Mouse (Mus musculus) kidney, embryonic 15.5 days (tissue): ENCODE measurements around the gene Cacna1d. TPM values are rescaled to one million over a fixed set of nuclear protein-coding genes. Genes with fewer than 3 reads are reported as not detected.

ENCODE experiments used
- ATAC-seq: fragments of 200-750 bp; cut with Nextera tagmentation; replicated peaks from 2 replicates; pipeline ENCODE4 v1.8.0; 2017; ENCODE audit warnings: moderate TSS enrichment; ENCODE audit not compliant: low FRiP score
- H3K27ac ChIP-seq: fragments of 300-500 bp; sonication (generic); 2 replicates; pipeline ENCODE4 v1.5.1; 2015; ENCODE audit warnings: mild to moderate bottlenecking, inconsistent platforms
- H3K27me3 ChIP-seq: fragments of 300-500 bp; sonication (generic); 2 replicates; pipeline ENCODE4 v1.6.1; 2015; ENCODE audit warnings: inconsistent platforms
- H3K36me3 ChIP-seq: fragments of 300-500 bp; sonication (generic); 2 replicates; pipeline ENCODE4 v1.6.1; 2015; ENCODE audit warnings: inconsistent platforms
- H3K4me1 ChIP-seq: fragments of 300-500 bp; sonication (generic); 2 replicates; pipeline ENCODE4 v1.6.1; 2015; ENCODE audit warnings: inconsistent platforms
- H3K4me2 ChIP-seq: fragments of 300-500 bp; sonication (generic); 2 replicates; pipeline ENCODE4 v1.6.1; 2015; ENCODE audit warnings: moderate library complexity, mild to moderate bottlenecking, inconsistent platforms
- H3K4me3 ChIP-seq: fragments of 300-500 bp; sonication (generic); replicated peaks from 2 replicates; pipeline ENCODE4 v1.5.1; 2015; ENCODE audit warnings: mild to moderate bottlenecking, inconsistent platforms
- H3K9ac ChIP-seq: fragments of 300-500 bp; sonication (generic); 2 replicates; pipeline ENCODE4 v1.6.1; 2015; ENCODE audit warnings: mild to moderate bottlenecking, inconsistent platforms
- H3K9me3 ChIP-seq: fragments of 300-500 bp; sonication (generic); replicated peaks from 2 replicates; pipeline ENCODE4 v1.6.1; 2016; ENCODE audit warnings: inconsistent platforms
- WGBS: fragments of 180-500 bp; shearing (Covaris S2); methylation state at CpG from one replicate; pipeline ENCODE4 v1.1.7; 2015; ENCODE audit warnings: mixed read lengths; 5-methylcytosine and 5-hydroxymethylcytosine counted together
- polyA plus RNA-seq: library from polyadenylated mRNA; unstranded; fragments of >200 nt; fragmentation: Nextera tagmentation; extraction: Ambion mirVana; gene quantifications from 2 replicates; pipeline ENCODE4 v1.2.1, GENCODE M21; 2015

Cacna1d gene
- polyA plus RNA-seq, 1 experiment from 2014 or later = 3.3 TPM

DNA sequence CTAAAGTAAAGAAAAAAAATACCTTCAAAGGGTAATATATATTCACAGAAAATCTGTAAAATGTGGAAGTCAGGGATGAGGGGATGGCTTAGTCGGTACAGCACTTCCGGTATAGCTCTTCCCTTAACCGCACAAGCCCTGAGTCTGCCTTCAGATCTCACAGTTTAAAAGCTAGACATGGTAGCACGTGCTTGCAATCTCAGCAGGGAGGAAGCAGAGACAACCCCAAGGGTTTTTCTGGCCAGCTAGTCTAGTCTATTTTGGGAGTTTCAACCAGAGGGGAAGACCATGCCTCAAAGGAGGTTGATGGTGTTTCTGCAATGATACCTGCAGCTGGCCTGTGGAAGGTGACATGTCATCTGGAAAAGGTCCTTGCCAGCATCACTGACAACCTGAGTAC lies 128.9 kb downstream of the Cacna1d start:
- H3K4me1 ChIP-seq = no peaks in the 10 kb centered on the region
- ATAC-seq = no peak
- H3K9me3 ChIP-seq = no peaks in the 10 kb centered on the region
- no peak overlapping the region for H3K4me3 ChIP-seq
- H3K9ac ChIP-seq = no peak overlapping the region
- H3K36me3 ChIP-seq = no peaks in the 10 kb centered on the region
- H3K27me3 ChIP-seq = no peaks in the 10 kb centered on the region
- no peak overlapping the region for H3K27ac ChIP-seq
- 86% methylated on average over 4 of the region's 4 CpGs for WGBS
- H3K4me2 ChIP-seq = no peak overlapping the region

DNA sequence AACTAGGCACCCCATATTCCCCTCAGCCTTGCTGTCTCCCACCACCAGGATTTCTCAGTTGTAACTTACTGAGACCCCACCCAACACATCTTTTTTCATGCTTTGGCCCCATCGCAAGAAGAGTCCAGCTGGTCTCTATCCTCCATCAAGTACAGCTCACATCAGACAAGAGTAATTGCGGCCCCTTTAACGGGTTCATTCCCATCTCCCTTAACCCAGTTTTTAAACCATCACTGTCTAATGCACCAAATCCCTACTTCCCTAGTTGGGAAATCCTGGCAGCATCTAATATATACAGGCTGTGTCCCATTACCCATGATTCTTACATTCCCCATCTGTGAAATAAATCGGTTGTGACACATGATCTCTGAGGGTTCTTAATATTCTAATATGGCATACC lies 130.8 kb downstream of the Cacna1d start:
- no peaks in the 10 kb centered on the region for H3K36me3 ChIP-seq
- ATAC-seq = no peak
- H3K27me3 ChIP-seq = peaks cover 3% of the 10 kb centered on the region
- no peaks in the 10 kb centered on the region for H3K4me1 ChIP-seq
- no peak overlapping the region for H3K27ac ChIP-seq
- no peaks in the 10 kb centered on the region for H3K9me3 ChIP-seq
- no peak overlapping the region for H3K4me3 ChIP-seq
- no peak overlapping the region for H3K4me2 ChIP-seq
- 45% methylated on average over 4 of the region's 4 CpGs for WGBS
- H3K9ac ChIP-seq = no peak overlapping the region

DNA sequence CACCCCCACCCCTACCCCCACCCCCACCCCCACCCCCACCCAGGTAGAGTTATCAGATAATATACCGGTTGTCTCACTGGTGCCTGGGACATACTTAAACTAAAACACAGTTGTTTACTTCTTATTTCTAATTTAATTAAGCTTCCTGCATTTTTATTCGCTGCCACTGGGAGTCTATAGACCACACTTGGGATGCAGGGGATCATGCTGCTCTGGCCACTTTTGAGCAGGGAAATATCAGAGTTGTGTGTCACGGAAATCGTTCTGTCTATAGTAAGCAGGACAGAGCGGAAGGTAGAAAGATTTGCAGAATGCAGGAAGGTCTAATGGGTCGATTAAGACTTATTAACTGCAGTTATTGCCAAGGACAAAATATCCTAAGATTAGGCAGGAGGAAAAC lies 131.3 kb downstream of the Cacna1d start:
- no peaks in the 10 kb centered on the region for H3K9me3 ChIP-seq
- H3K36me3 ChIP-seq = no peaks in the 10 kb centered on the region
- no peak overlapping the region for H3K27ac ChIP-seq
- ATAC-seq = no peak
- H3K9ac ChIP-seq = no peak overlapping the region
- no peak overlapping the region for H3K4me3 ChIP-seq
- no peak overlapping the region for H3K4me2 ChIP-seq
- no peaks in the 10 kb centered on the region for H3K4me1 ChIP-seq
- WGBS = 73% methylated on average over 6 of the region's 6 CpGs
- peaks cover 8% of the 10 kb centered on the region for H3K27me3 ChIP-seq

DNA sequence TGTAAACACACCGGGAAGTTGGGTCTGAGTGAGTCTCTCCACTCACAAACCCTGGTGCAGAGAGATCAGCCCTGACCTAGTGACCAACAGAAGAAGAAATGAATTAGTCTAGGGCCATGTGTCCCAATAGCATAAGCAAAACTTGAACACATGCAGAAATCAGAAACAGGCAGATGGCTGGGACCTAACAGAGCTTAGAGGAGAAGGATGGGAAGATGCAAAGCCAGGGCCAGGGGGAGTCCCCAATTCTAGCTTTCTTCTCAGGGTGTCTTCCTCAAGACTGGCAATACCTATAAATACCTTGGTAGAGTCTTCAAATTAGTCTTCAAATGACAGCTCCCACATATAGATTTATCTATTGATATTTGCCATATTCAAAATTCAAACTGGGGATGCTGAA lies 133.2 kb downstream of the Cacna1d start:
- no peak for ATAC-seq
- H3K4me1 ChIP-seq = peaks cover 6% of the 10 kb centered on the region
- WGBS = 77% methylated on average over 1 of the region's 1 CpGs
- no peak overlapping the region for H3K4me2 ChIP-seq
- H3K36me3 ChIP-seq = no peaks in the 10 kb centered on the region
- H3K4me3 ChIP-seq = no peak overlapping the region
- peaks cover 22% of the 10 kb centered on the region for H3K27me3 ChIP-seq
- no peak overlapping the region for H3K27ac ChIP-seq
- H3K9ac ChIP-seq = no peak overlapping the region
- H3K9me3 ChIP-seq = no peaks in the 10 kb centered on the region

DNA sequence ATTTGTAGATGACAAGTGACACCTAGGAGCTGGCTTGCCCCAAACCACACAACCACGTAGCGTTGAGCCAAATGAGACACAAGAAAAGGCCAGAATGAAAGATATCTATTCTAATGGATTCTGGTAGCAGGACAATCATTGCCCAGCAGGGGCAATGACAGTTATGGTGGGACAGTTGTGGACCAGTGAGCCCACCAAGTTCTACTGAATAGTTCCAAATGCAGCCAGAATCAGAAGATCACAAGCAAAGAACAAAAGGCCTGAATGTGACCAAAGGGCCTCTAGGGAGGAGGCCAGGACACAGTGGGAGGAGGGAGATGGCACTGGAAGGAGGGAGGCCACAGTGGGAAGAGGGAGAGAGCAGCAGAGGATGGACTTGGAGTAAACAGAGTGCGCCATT lies 134.8 kb downstream of the Cacna1d start:
- no peak overlapping the region for H3K9ac ChIP-seq

DNA sequence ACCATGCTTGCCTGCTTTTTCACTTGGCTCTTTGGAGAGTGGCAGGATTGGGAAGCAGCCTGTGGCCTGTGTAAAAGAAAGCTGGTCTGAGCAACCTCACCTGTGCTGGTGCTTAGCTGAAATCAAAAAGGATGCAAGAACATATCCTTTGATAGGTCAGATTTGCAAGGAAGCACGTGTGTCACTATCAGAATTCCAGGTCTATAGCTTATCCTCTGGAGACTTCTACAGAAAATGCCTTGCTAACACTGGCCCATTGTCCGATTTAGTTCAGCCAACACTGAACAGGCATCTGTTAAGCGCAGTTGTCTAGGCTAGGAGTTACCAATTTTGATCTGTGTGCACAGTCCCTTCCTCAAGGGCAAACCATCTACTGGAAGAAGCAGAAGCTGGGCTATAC lies 136.5 kb downstream of the Cacna1d start:
- ATAC-seq = no peak

More for the DNA sequence above, 134.8 kb downstream of the Cacna1d start:
- no peak for ATAC-seq
- WGBS = 85% methylated on average over 3 of the region's 3 CpGs
- Histone ChIP-seq H3K4me2 (no peak overlapping the region), H3K27me3 (peaks cover 36% of the 10 kb centered on the region), H3K36me3 (no peaks in the 10 kb centered on the region), H3K4me3 (no peak overlapping the region), H3K27ac (no peak overlapping the region), H3K4me1 (peaks cover 20% of the 10 kb centered on the region), H3K9me3 (no peaks in the 10 kb centered on the region)

DNA sequence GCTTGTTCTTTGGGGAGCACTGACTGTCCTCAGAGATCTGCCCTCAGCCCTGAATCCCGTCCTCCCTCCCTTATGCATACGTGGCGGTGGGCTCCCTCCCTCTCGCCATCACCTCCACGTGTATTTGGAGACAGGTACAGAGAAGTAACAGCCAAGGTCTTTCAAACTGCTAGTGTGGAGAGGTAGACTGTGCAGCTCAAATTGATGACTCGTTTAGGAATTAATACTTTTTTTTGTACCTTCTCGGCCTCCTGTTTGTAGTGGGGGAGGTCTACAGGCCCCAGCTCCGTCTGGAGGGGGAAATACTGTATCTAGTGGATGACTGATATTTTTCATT lies 137.2 kb downstream of the Cacna1d start:
- Histone ChIP-seq H3K9ac (peak overlapping the region; percentile 60; the same call in 1 of the 2 replicates), H3K4me2 (peak overlapping the region; percentile 95), H3K4me1 (peaks cover 20% of the 10 kb centered on the region), H3K4me3 (peak overlapping the region; percentile 66), H3K36me3 (no peaks in the 10 kb centered on the region), H3K27me3 (peaks cover 39% of the 10 kb centered on the region), H3K9me3 (no peaks in the 10 kb centered on the region), H3K27ac (no peak overlapping the region)
- WGBS = 5% methylated on average over 8 of the region's 8 CpGs
- no peak for ATAC-seq

More for the DNA sequence above, 136.5 kb downstream of the Cacna1d start:
- Histone ChIP-seq H3K9me3 (no peaks in the 10 kb centered on the region), H3K36me3 (no peaks in the 10 kb centered on the region), H3K27ac (no peak overlapping the region), H3K9ac (no peak overlapping the region), H3K4me2 (peak overlapping the region; percentile 95; the same call in 1 of the 2 replicates), H3K27me3 (peaks cover 39% of the 10 kb centered on the region), H3K4me3 (no peak overlapping the region), H3K4me1 (peaks cover 20% of the 10 kb centered on the region)
- 58% methylated on average over 3 of the region's 3 CpGs for WGBS

DNA sequence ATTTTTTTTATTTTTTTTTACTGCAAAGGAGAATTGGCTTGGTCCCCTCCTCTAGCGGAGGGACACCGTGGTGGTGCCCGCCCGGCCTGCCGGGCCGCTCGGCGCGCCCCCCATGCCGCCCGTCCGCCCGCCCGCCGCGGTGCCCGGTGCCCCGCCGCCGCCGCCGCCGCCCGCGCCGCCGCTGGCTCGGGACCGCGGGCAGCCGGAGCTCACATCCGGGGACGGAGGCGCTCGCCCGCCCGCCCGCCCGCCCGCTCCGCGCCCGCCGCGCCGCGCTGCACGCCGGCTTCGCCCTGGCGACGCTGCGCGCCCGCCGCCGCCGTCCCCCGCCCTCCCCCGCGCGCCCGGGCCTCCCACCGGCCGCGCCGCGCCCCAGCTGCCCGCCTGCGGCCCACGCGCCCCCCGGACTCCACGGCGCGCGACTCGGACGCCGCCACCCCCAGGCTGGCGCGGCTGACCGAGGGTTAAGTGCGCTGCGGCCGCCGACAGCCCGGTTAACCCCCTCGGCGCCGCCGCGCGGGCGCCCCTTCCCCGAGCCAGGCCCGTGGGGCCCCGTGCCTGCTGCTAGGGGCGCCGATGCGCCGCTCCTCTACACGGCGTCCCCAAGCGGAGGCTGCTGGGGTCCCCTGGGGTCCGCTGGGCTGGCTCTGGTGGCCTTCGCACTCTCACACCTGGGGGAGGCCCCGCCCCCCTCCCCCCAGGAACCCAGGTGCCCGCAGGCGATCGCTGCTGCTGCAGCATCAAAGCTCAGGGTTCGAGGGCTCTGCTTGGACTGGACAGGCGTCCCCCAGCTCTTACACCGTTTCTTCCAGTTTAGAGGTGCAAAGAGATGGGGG lies 137.7 kb downstream of the Cacna1d start:
- Histone ChIP-seq H3K9me3 (no peaks in the 10 kb centered on the region), H3K9ac (peak overlapping the region; percentile 60), H3K4me1 (peaks cover 20% of the 10 kb centered on the region), H3K4me3 (peak overlapping the region; percentile 66), H3K27ac (0 out of 2 replicates have a peak overlapping the region, but pooled peaks have one; percentile 18), H3K4me2 (peak overlapping the region; percentile 95), H3K36me3 (no peaks in the 10 kb centered on the region), H3K27me3 (peaks cover 39% of the 10 kb centered on the region)
- WGBS = under 1% methylated on average over 72 of the region's 114 CpGs
- ATAC-seq = peak; percentile 75

DNA sequence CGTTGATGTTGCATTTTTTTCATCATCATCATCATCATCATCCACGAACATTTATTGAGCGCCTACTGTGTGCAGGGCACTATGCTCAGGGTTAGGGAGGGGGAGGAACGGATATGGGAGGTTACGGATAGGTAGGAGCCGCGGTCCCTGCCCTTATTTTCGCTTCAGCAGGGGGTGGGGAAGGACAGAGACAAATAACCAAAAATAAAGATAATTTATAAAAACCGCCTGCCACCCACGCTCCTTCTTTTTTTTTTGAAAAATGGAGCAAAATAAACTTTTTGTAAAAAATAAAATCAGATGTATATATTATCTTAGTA lies 138.3 kb downstream of the Cacna1d start:
- no peak for ATAC-seq
- H3K4me1 ChIP-seq = peaks cover 20% of the 10 kb centered on the region
- WGBS = under 1% methylated on average over 10 of the region's 10 CpGs
- no peak overlapping the region for H3K27ac ChIP-seq
- H3K36me3 ChIP-seq = no peaks in the 10 kb centered on the region
- peaks cover 39% of the 10 kb centered on the region for H3K27me3 ChIP-seq
- H3K9me3 ChIP-seq = no peaks in the 10 kb centered on the region
- H3K4me3 ChIP-seq = peak overlapping the region; percentile 66
- peak overlapping the region; percentile 95 for H3K4me2 ChIP-seq
- H3K9ac ChIP-seq = peak overlapping the region; percentile 60; the same call in 1 of the 2 replicates

DNA sequence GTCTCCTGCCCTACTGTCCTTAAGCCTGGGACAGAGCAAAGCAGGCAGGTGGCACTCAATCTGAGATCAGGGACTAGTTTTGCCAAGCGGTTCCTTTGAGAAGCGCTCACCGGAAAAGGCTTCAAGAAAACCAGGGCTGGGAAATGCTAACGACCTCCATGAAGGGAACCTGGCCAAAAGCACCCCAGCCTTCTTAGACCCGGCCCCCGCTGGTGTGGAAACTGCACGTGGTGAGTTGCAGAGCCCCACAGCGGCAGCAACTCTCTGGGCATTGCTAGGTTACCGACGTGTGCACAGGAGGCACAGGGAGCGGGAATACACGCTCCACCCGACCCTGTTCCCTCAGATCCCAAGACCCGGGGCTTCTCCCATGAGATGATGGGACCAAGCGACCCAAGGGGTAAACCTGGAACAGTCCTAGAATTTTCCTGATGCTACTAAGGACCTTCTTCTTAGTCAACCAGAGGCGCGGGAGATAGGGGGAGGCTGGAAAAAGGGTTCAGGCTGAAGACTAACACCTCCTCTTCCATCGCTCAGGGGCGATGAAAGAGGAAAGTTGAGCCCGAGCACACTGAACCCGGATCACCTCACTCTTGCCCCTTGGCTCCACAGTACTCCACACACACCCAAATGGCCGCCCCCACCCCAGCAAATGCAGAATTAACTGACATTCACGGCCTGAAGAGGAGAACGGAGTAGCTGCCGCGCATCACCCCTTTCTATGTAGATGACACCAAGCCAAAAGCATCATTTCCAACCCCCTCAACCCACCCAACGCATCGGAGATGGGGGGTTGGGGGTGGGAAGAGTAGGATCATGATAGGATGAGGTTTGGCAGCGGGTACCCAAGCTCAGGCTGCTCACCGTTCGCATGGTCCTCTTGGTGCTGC lies 138.9 kb downstream of the Cacna1d start:
- Histone ChIP-seq H3K36me3 (no peaks in the 10 kb centered on the region), H3K9me3 (no peaks in the 10 kb centered on the region), H3K27ac (peak overlapping the region; percentile 9; the same call in 1 of the 2 replicates), H3K4me1 (peaks cover 20% of the 10 kb centered on the region), H3K9ac (0 out of 2 replicates have a peak overlapping the region, but pooled peaks have one; percentile 35), H3K4me3 (peak overlapping the region; percentile 66), H3K4me2 (peak overlapping the region; percentile 95), H3K27me3 (peaks cover 39% of the 10 kb centered on the region)
- 0 out of 2 replicates have a peak, but pooled peaks have one; percentile 20 for ATAC-seq
- 1% methylated on average over 31 of the region's 31 CpGs for WGBS

DNA sequence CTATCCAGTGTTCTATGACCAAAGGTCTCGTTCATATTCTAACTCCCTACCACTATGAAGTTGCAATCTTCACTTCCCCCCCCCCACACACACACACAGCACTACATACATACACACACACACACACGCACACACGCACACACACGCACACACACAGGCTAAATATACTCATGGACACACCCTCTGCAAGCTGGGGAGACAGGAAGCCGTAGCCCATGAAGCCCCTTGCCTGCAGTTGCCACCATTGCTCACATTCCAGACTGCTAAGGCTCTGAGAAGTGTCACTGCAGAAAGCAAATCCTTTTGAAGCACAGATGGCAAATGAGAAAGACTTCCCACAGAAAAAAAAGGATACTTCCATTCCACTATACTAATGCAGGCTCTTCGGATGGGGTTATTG lies 141.0 kb downstream of the Cacna1d start:
- no peak for ATAC-seq
- H3K27me3 ChIP-seq = peaks cover 34% of the 10 kb centered on the region
- no peak overlapping the region for H3K9ac ChIP-seq
- no peak overlapping the region for H3K4me2 ChIP-seq
- no peaks in the 10 kb centered on the region for H3K36me3 ChIP-seq
- H3K27ac ChIP-seq = no peak overlapping the region
- H3K4me1 ChIP-seq = peaks cover 25% of the 10 kb centered on the region
- WGBS = 80% methylated on average over 6 of the region's 6 CpGs
- no peak overlapping the region for H3K4me3 ChIP-seq
- H3K9me3 ChIP-seq = no peaks in the 10 kb centered on the region
